Mouse (Mus musculus) cerebellum, adult 2 months (tissue): ENCODE results near the gene Lpar4.

Source experiments
- CTCF ChIP-seq: fragments of 200-500 bp; IDR thresholded peaks from 2 replicates; pipeline ENCODE4 v1.5.1; 2011; ENCODE audit warnings: low read depth, mild to moderate bottlenecking, control low read depth, low read length, moderate library complexity, borderline replicate concordance; ENCODE audit not compliant: insufficient read depth
- POLR2A ChIP-seq: fragments of 200-500 bp; IDR thresholded peaks from 2 replicates; pipeline ENCODE4 v1.6.1; 2011; ENCODE audit warnings: low read length, control low read depth, borderline replicate concordance; ENCODE audit not compliant: insufficient read depth

DNA sequence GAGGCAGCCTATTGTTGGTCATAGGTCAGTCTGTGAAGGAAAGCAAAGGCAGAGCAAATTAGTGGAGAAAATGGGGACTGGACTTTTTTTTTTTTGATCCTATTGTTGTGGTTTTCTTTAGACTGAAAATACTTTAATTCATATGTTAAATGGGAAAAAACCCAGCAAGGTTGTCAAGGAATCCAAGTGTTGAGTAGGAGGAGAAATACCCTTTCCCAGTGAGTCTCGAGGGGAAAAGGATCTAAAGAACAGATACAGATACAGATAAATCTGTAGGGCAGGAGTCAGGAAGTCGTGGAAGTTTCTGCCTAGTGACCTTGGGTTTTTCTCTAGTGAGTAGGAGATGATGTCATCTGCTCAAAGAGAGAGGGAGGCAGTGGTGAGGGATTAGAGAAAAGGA lies 30.6 kb downstream of the Lpar4 start:
- TF ChIP-seq CTCF (no peak), POLR2A (no peak)
